Mouse (Mus musculus) lung, embryonic 14.5 days (tissue): ENCODE results near the gene Pla1a. TPM values are rescaled to one million over a fixed set of nuclear protein-coding genes. Genes with fewer than 3 reads are reported as not detected.

Source experiments
- ATAC-seq: fragments of 200-750 bp; cut with Nextera tagmentation; 2 replicates; pipeline ENCODE4 v1.8.0; 2017; ENCODE audit warnings: mild to moderate bottlenecking, moderate TSS enrichment, moderate library complexity; ENCODE audit not compliant: insufficient read depth
- DNase-seq: peaks from one replicate; pipeline ENCODE4 v3.0.0-alpha.2; 2015
- H3K27ac ChIP-seq: fragments of 300-500 bp; sonication (generic); 2 replicates; pipeline ENCODE4 v1.5.1; 2014; ENCODE audit warnings: low read depth, mild to moderate bottlenecking, moderate library complexity
- H3K27me3 ChIP-seq: fragments of 300-500 bp; sonication (generic); 2 replicates; pipeline ENCODE4 v1.6.1; 2014; ENCODE audit warnings: low read length, control low read depth; ENCODE audit not compliant: insufficient read depth
- H3K36me3 ChIP-seq: fragments of 300-500 bp; sonication (generic); 2 replicates; pipeline ENCODE4 v1.6.1; 2014; ENCODE audit warnings: control low read depth; ENCODE audit not compliant: insufficient read depth
- H3K4me1 ChIP-seq: fragments of 300-500 bp; sonication (generic); 2 replicates; pipeline ENCODE4 v1.6.1; 2014; ENCODE audit warnings: antibody characterized with exemption, control low read depth; ENCODE audit not compliant: insufficient read depth
- H3K4me2 ChIP-seq: fragments of 300-500 bp; sonication (generic); 2 replicates; pipeline ENCODE4 v1.6.1; 2014; ENCODE audit warnings: mild to moderate bottlenecking
- H3K4me3 ChIP-seq: fragments of 300-500 bp; sonication (generic); 2 replicates; pipeline ENCODE4 v1.5.1; 2014; ENCODE audit warnings: low read depth, low read length
- H3K9ac ChIP-seq: fragments of 300-500 bp; sonication (generic); 2 replicates; pipeline ENCODE4 v1.6.1; 2014
- H3K9me3 ChIP-seq: fragments of 300-500 bp; sonication (generic); 2 replicates; pipeline ENCODE4 v1.6.1; 2016; ENCODE audit warnings: low read depth, low read length, control low read depth
- CTCF ChIP-seq: IDR thresholded peaks from 2 replicates; pipeline ENCODE4 v1.5.1; 2016; ENCODE audit warnings: antibody characterized with exemption, low read depth
- WGBS: fragments of 180-500 bp; shearing (Covaris S2); extraction: QIAGEN DNeasy Blood & Tissue Kit; methylation state at CpG from one replicate; pipeline ENCODE4 v1.1.7; 2014; 5-methylcytosine and 5-hydroxymethylcytosine counted together
- polyA plus RNA-seq: library from polyadenylated mRNA; unstranded; fragments of >200 nt; fragmentation: Nextera tagmentation; extraction: Ambion mirVana; gene quantifications from 2 replicates; pipeline ENCODE4 v1.2.1, GENCODE M21; 2014

Gene Pla1a
- polyA plus RNA-seq, 1 experiment from 2014 or later, result 0.14 TPM

- ATAC-seq (no peak), DNase-seq (no peak)
- WGBS, result 83% methylated on average over 10 of the region's 10 CpGs
- Histone ChIP-seq H3K4me2 (no peak overlapping the region), H3K9ac (no peak overlapping the region), H3K4me1 (peaks cover 5% of the 10 kb centered on the region; the same call in 1 of the 2 replicates), H3K27me3 (no peaks in the 10 kb centered on the region), H3K9me3 (no peaks in the 10 kb centered on the region), H3K4me3 (no peak overlapping the region), H3K27ac (no peak overlapping the region), H3K36me3 (no peaks in the 10 kb centered on the region)
- TF ChIP-seq CTCF, result no peak
These were observed 67.6 kb downstream of the Pla1a start for GRCm38 (mm10) chr16:38365390-38365789.

GRCm38 (mm10) chr16:38363657-38364056, 69.3 kb downstream of the Pla1a start:
- no peak for DNase-seq
- WGBS, result 70% methylated on average over 7 of the region's 7 CpGs
- Histone ChIP-seq H3K4me1 (peaks cover 5% of the 10 kb centered on the region; the same call in 1 of the 2 replicates), H3K9me3 (no peaks in the 10 kb centered on the region), H3K4me3 (no peak overlapping the region), H3K36me3 (no peaks in the 10 kb centered on the region), H3K27me3 (no peaks in the 10 kb centered on the region), H3K27ac (no peak overlapping the region), H3K9ac (no peak overlapping the region), H3K4me2 (no peak overlapping the region)
- no peak for ATAC-seq
- no peak for TF ChIP-seq CTCF

- H3K4me2 ChIP-seq, result peak overlapping the region; percentile 43; the same call in 1 of the 2 replicates
- no peak for TF ChIP-seq CTCF
- ATAC-seq (no peak), DNase-seq (no peak)
- no peaks in the 10 kb centered on the region for H3K27me3 ChIP-seq
- 0 out of 2 replicates have a peak overlapping the region, but pooled peaks have one; percentile 42 for H3K9ac ChIP-seq
- 34% methylated on average over 3 of the region's 3 CpGs for WGBS
- 0 out of 2 replicates have a peak overlapping the region, but pooled peaks have one; percentile 65 for H3K27ac ChIP-seq
- H3K36me3 ChIP-seq, result no peaks in the 10 kb centered on the region
- peak overlapping the region; percentile 11; the same call in 1 of the 2 replicates for H3K4me3 ChIP-seq
- H3K4me1 ChIP-seq, result peaks cover 5% of the 10 kb centered on the region; the same call in 1 of the 2 replicates
- H3K9me3 ChIP-seq, result no peaks in the 10 kb centered on the region
These were observed 69.7 kb downstream of the Pla1a start for GRCm38 (mm10) chr16:38363256-38363595.

GRCm38 (mm10) chr16:38362493-38363255, 70.3 kb downstream of the Pla1a start:
- H3K27me3 ChIP-seq, result no peaks in the 10 kb centered on the region
- no peaks in the 10 kb centered on the region for H3K36me3 ChIP-seq
- peak overlapping the region; percentile 65; the same call in 1 of the 2 replicates for H3K27ac ChIP-seq
- 56% methylated on average over 20 of the region's 20 CpGs for WGBS
- H3K9ac ChIP-seq, result peak overlapping the region; percentile 42; the same call in 1 of the 2 replicates
- TF ChIP-seq CTCF, result no peak
- peak; percentile 36; the same call in 1 of the 2 replicates for ATAC-seq
- H3K4me1 ChIP-seq, result peaks cover 5% of the 10 kb centered on the region; the same call in 1 of the 2 replicates
- H3K4me2 ChIP-seq, result peak overlapping the region; percentile 43
- no peak for DNase-seq
- no peaks in the 10 kb centered on the region for H3K9me3 ChIP-seq
- peak overlapping the region; percentile 11; the same call in 1 of the 2 replicates for H3K4me3 ChIP-seq

- peak within 1 kb of the TSS; percentile 11; the same call in 1 of the 2 replicates for H3K4me3 ChIP-seq
These were observed 71.0 kb downstream of the Pla1a start, which contains the start of gene Popdc2 for GRCm38 (mm10) chr16:38361933-38362332. Popdc2 (plus strand) TSS chr16:38362209.

GRCm38 (mm10) chr16:38360317-38360716, 72.6 kb downstream of the Pla1a start:
- Histone ChIP-seq H3K27me3 (no peaks in the 10 kb centered on the region), H3K36me3 (0 out of 2 replicates have a peak, but pooled peaks cover 4% of the 10 kb centered on the region), H3K9me3 (no peaks in the 10 kb centered on the region), H3K9ac (no peak overlapping the region), H3K4me3 (no peak overlapping the region), H3K4me2 (no peak overlapping the region), H3K27ac (no peak overlapping the region), H3K4me1 (peaks cover 5% of the 10 kb centered on the region; the same call in 1 of the 2 replicates)
- DNase-seq, result no peak
- WGBS, result 25% methylated on average over 2 of the region's 2 CpGs
- TF ChIP-seq CTCF, result no peak
- no peak for ATAC-seq

More at GRCm38 (mm10) chr16:38361933-38362332, 71.0 kb downstream of the Pla1a start, which contains the start of gene Popdc2:
- Histone ChIP-seq H3K4me2 (peak within 1 kb of the TSS; percentile 43), H3K9me3 (no peaks in the 10 kb centered on the region), H3K9ac (peak within 1 kb of the TSS; percentile 42; the same call in 1 of the 2 replicates), H3K27me3 (no peaks in the 10 kb centered on the region), H3K27ac (peak within 1 kb of the TSS; percentile 65; the same call in 1 of the 2 replicates), H3K4me1 (peaks cover 5% of the 10 kb centered on the region; the same call in 1 of the 2 replicates), H3K36me3 (0 out of 2 replicates have a peak, but pooled peaks cover under 1% of the 10 kb centered on the region)
- DNase-seq, result peak; percentile 57
- ATAC-seq, result peak; percentile 33; the same call in 1 of the 2 replicates
- WGBS, result 10% methylated on average over 10 of the region's 10 CpGs
- no peak for TF ChIP-seq CTCF

GRCm38 (mm10) chr16:38359857-38360256, 73.1 kb downstream of the Pla1a start:
- Histone ChIP-seq H3K4me1 (peaks cover 5% of the 10 kb centered on the region; the same call in 1 of the 2 replicates), H3K27me3 (no peaks in the 10 kb centered on the region), H3K36me3 (0 out of 2 replicates have a peak, but pooled peaks cover 4% of the 10 kb centered on the region), H3K9me3 (no peaks in the 10 kb centered on the region), H3K27ac (no peak overlapping the region), H3K4me3 (no peak overlapping the region), H3K9ac (no peak overlapping the region), H3K4me2 (no peak overlapping the region)
- DNase-seq (no peak), ATAC-seq (no peak)
- TF ChIP-seq CTCF, result no peak
- 52% methylated on average over 3 of the region's 3 CpGs for WGBS
